Mouse (Mus musculus) thymus, adult 2 months (tissue): ENCODE results near the gene Gpr176.

Source experiments
- CTCF ChIP-seq: fragments of 200-500 bp; IDR thresholded peaks from 2 replicates; pipeline ENCODE4 v1.5.1; 2012; ENCODE audit warnings: mild to moderate bottlenecking, control low read depth, low read length, moderate library complexity, borderline replicate concordance; ENCODE audit not compliant: control insufficient read depth, poor library complexity, insufficient read depth; ENCODE audit errors: extremely low read depth
- POLR2A ChIP-seq: fragments of 200-500 bp; IDR thresholded peaks from 2 replicates; pipeline ENCODE4 v1.6.1; 2012; ENCODE audit warnings: mild to moderate bottlenecking, low read length, control low read depth, moderate library complexity; ENCODE audit not compliant: control insufficient read depth, poor library complexity, insufficient read depth; ENCODE audit errors: extremely low read depth

- no peak for TF ChIP-seq CTCF
- TF ChIP-seq POLR2A, result no peak
These were observed 31.9 kb downstream of the Gpr176 start for GRCm38 (mm10) chr2:118341295-118341694.
